Mouse (Mus musculus): Measurements from ENCODE around the gene Caskin1. TPM values are rescaled to one million over a fixed set of nuclear protein-coding genes. Genes with fewer than 3 reads are reported as not detected.

Caskin1 gene
- polyA plus RNA-seq, 1 experiment from 2014 or later, result 3.1 TPM

DNA sequence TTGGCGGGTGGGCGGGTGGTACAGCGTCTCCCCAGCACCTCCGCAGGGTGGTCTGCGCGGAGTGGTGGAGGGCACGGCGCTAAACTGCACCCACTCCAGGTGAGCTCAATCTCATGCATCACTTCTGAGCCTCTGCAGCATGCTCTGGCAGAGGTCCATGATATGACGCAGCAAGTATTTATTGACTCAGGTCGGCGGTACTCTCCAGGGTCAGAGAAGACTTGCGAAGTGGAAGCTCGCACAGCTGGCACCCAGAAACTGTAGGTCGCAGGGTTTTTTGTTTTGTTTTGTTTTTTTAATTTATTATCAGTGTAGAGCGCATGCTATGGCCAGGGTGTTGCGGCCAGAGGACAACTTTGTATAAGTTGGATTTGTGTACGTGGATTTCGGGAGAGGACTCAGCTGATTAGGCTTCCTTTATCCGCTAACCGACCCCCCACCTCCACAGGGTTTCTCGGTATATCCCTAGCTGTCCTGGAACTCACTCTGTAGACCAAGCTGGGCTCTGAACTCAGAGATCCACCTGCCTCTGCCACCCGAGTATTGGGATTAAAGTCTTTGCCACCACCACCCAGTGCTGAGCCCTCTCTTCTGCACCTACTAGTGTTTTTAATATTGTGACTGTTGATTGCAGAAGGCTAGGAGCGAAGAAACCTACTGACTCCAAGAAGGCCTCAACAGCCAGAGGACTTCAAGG, 60.7 kb downstream of the Caskin1 start:
- H3K36me3 ChIP-seq (replicated peaks), result no peaks in the 10 kb centered on the region
- no peaks in the 10 kb centered on the region for H3K9me3 ChIP-seq
- peak overlapping the region; percentile 93 for H3K4me3 ChIP-seq
- peak; percentile 41 for DNase-seq (ENCODE audit: low spot score)
- H3K4me1 ChIP-seq, result peaks cover 42% of the 10 kb centered on the region
- WGBS, result 6% methylated on average over 23 of the region's 23 CpGs
- peaks cover 50% of the 10 kb centered on the region for H3K27me3 ChIP-seq (replicated peaks; ENCODE audit: low read depth, poor library complexity, severe bottlenecking)
- peak overlapping the region; percentile 97 for H3K27ac ChIP-seq (replicated peaks)

DNA sequence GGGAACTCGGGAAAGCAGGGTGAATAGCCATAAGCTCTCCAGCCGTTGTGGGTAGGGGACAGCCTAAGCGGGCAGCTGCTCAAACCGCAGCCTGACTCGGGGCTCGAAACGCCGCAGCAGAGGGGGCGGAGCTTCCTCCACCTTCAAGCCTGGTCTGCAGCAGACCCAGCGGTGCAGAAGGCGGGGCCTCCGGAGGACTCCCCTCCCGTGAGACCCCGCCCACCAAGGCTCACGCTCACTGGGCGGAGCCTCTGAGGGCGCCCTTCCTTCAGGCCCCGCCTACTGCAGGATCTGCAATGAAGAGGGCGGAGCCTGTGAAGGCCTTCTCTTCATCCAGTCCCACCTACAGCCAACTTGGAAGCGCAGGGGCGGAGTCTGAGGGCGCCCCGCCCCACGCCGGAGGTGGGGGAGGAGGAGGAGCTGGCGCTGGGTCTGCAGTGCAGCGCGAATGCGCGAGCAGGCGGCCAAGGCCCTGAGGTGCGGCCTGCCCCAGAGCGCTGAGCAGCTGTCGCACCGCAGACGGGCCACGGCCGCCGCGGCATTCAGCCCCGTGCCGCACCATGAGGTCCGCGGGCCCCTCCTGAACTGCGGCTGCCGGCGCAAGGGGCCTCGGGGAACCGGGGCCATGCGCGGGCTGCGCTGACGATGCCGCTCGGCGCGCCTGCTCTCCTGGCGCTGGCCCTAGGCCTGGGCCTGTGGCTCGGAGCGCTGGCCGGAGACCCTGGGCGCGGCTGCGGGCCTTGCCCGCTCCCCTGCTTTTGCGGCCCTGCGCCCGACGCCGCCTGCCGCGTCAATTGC, 61.4 kb downstream of the Caskin1 start, which contains the start of gene Pkd1:
Pkd1 (plus strand) TSS at position 217 of the 798 bp plus-strand sequence.
- peak within 1 kb of the TSS; percentile 97 for H3K27ac ChIP-seq (replicated peaks)
- peak; percentile 100 for DNase-seq (ENCODE audit: low spot score)
- under 1% methylated on average over 72 of the region's 72 CpGs for WGBS
- peaks cover 43% of the 10 kb centered on the region for H3K27me3 ChIP-seq (replicated peaks; ENCODE audit: low read depth, poor library complexity, severe bottlenecking)
- H3K36me3 ChIP-seq (replicated peaks), result no peaks in the 10 kb centered on the region
- H3K4me3 ChIP-seq, result peak within 1 kb of the TSS; percentile 93
- H3K9me3 ChIP-seq, result no peaks in the 10 kb centered on the region
- H3K4me1 ChIP-seq, result peaks cover 37% of the 10 kb centered on the region

GRCm38 (mm10) chr17:24550416-24551049, 62.1 kb downstream of the Caskin1 start:
- peak; percentile 88 for DNase-seq (ENCODE audit: low spot score)
- peaks cover 35% of the 10 kb centered on the region for H3K27me3 ChIP-seq (replicated peaks; ENCODE audit: low read depth, poor library complexity, severe bottlenecking)
- no peaks in the 10 kb centered on the region for H3K36me3 ChIP-seq (replicated peaks)
- peak overlapping the region; percentile 97 for H3K27ac ChIP-seq (replicated peaks)
- WGBS, result under 1% methylated on average over 44 of the region's 44 CpGs
- peaks cover 36% of the 10 kb centered on the region for H3K4me1 ChIP-seq
- peak overlapping the region; percentile 93 for H3K4me3 ChIP-seq
- no peaks in the 10 kb centered on the region for H3K9me3 ChIP-seq

DNA sequence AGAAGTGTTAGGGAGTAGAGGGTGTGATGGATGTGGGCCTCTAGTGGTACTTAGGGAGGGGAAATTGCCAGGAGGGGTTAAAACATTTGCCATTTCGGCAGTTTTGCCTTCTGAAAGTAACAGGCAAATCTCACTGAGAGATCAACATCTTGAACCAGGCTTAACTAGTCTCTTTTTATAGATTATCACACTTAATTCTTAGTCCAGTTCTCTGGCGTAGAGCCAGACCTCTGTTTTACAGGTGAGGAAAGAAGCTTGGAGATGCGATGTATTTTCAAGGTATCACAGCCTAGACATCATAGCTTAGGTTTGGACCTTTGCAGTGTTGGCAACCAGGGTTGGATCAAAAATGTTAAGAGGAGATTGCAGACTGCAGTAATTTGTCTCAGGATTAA, 62.6 kb downstream of the Caskin1 start:
- peaks cover 36% of the 10 kb centered on the region for H3K4me1 ChIP-seq
- no peaks in the 10 kb centered on the region for H3K9me3 ChIP-seq
- peaks cover 32% of the 10 kb centered on the region for H3K27me3 ChIP-seq (replicated peaks; ENCODE audit: low read depth, poor library complexity, severe bottlenecking)
- H3K27ac ChIP-seq (replicated peaks), result peak overlapping the region; percentile 97
- 56% methylated on average over 3 of the region's 3 CpGs for WGBS
- peak overlapping the region; percentile 93 for H3K4me3 ChIP-seq
- DNase-seq (ENCODE audit: low spot score), result no peak
- no peaks in the 10 kb centered on the region for H3K36me3 ChIP-seq (replicated peaks)

DNA sequence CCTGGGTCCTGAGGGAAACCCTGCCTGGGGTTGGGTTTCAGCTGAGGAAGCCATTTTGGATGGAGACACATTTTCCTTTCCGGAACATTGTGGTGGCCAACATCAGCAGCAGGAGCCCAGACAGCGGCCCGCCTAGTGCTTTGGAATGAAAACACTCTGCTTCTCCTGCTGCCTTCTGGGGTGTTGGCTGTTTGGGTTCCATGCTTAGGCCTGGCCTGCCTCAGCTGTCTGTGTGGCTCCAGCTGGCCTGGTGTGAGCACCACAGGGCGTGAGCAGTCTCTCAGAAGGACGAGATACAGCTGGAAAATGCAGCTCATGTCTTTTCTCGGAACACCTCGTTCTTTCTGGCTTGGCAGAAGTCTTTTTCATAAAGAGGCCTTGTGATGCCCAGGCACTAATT, 68.7 kb downstream of the Caskin1 start:
- 88% methylated on average over 7 of the region's 7 CpGs for WGBS
- Histone ChIP-seq H3K4me3 (no peak overlapping the region), H3K27me3 (replicated peaks; ENCODE audit: low read depth, poor library complexity, severe bottlenecking) (no peaks in the 10 kb centered on the region), H3K4me1 (peaks cover 26% of the 10 kb centered on the region), H3K9me3 (no peaks in the 10 kb centered on the region), H3K36me3 (replicated peaks) (no peaks in the 10 kb centered on the region; the same call in 1 of the 2 replicates), H3K27ac (replicated peaks) (no peak overlapping the region)
- no peak for DNase-seq (ENCODE audit: low spot score)

Other genes starting within 250 kb of the Caskin1 start
- gene Ccnf, start 237.1 kb upstream of the Caskin1 start, polyA plus RNA-seq (2016; fragmentation: Nextera tagmentation; extraction: Ambion mirVana), result 113 and 122 TPM in 2 replicates
- gene Abca17, start 137.5 kb upstream of the Caskin1 start, polyA plus RNA-seq (2016; fragmentation: Nextera tagmentation; extraction: Ambion mirVana), result 0.16 TPM in 1 of 2 replicates, not detected in the other
- gene Abca3, start 136.7 kb upstream of the Caskin1 start, polyA plus RNA-seq (2016; fragmentation: Nextera tagmentation; extraction: Ambion mirVana), result 6.1 and 7.1 TPM in 2 replicates
- gene Rnps1, start 74.0 kb upstream of the Caskin1 start, polyA plus RNA-seq (2016; fragmentation: Nextera tagmentation; extraction: Ambion mirVana), result 471 and 476 TPM in 2 replicates
- gene Eci1, start 62.0 kb upstream of the Caskin1 start, polyA plus RNA-seq (2016; fragmentation: Nextera tagmentation; extraction: Ambion mirVana), result 86.2 and 89.0 TPM in 2 replicates
- 2.5 and 3.6 TPM in 2 replicates for gene Dnase1l2, start 45.5 kb upstream of the Caskin1 start, polyA plus RNA-seq (2016; fragmentation: Nextera tagmentation; extraction: Ambion mirVana)
- 35.5 and 36.6 TPM in 2 replicates for gene E4f1, start 18.3 kb upstream of the Caskin1 start, polyA plus RNA-seq (2016; fragmentation: Nextera tagmentation; extraction: Ambion mirVana)
- gene Pgp, start 18.2 kb upstream of the Caskin1 start, polyA plus RNA-seq (2016; fragmentation: Nextera tagmentation; extraction: Ambion mirVana), result 71.0 and 72.8 TPM in 2 replicates
- 0.36 and 0.67 TPM in 2 replicates for gene Bricd5, start 14.7 kb upstream of the Caskin1 start, polyA plus RNA-seq (2016; fragmentation: Nextera tagmentation; extraction: Ambion mirVana)
- 37.5 and 39.0 TPM in 2 replicates for gene Mlst8, start 9.5 kb upstream of the Caskin1 start, polyA plus RNA-seq (2016; fragmentation: Nextera tagmentation; extraction: Ambion mirVana)
- gene Traf7, start 39.3 kb downstream of the Caskin1 start, polyA plus RNA-seq (2016; fragmentation: Nextera tagmentation; extraction: Ambion mirVana), result 116 and 121 TPM in 2 replicates
- gene Rab26, start 45.6 kb downstream of the Caskin1 start, polyA plus RNA-seq (2016; fragmentation: Nextera tagmentation; extraction: Ambion mirVana), result 2.6 TPM in 2 replicates
- 14.9 and 16.3 TPM in 2 replicates for gene Pkd1, start 61.2 kb downstream of the Caskin1 start, polyA plus RNA-seq (2016; fragmentation: Nextera tagmentation; extraction: Ambion mirVana)
- gene Tsc2, start 144.0 kb downstream of the Caskin1 start, polyA plus RNA-seq (2016; fragmentation: Nextera tagmentation; extraction: Ambion mirVana), result 70.2 and 70.4 TPM in 2 replicates
- 22.4 and 27.3 TPM in 2 replicates for gene Nthl1, start 144.1 kb downstream of the Caskin1 start, polyA plus RNA-seq (2016; fragmentation: Nextera tagmentation; extraction: Ambion mirVana)
- 31.7 and 37.3 TPM in 2 replicates for gene Slc9a3r2, start 161.7 kb downstream of the Caskin1 start, polyA plus RNA-seq (2016; fragmentation: Nextera tagmentation; extraction: Ambion mirVana)
- gene Npw, start 169.9 kb downstream of the Caskin1 start, polyA plus RNA-seq (2016; fragmentation: Nextera tagmentation; extraction: Ambion mirVana), result not detected in 2 replicates
- gene Zfp598, start 181.1 kb downstream of the Caskin1 start, polyA plus RNA-seq (2016; fragmentation: Nextera tagmentation; extraction: Ambion mirVana), result 29.0 and 30.4 TPM in 2 replicates
- gene Syngr3, start 201.4 kb downstream of the Caskin1 start, polyA plus RNA-seq (2016; fragmentation: Nextera tagmentation; extraction: Ambion mirVana), result 6.0 and 8.1 TPM in 2 replicates
- 48.9 and 52.3 TPM in 2 replicates for gene Gfer, start 207.6 kb downstream of the Caskin1 start, polyA plus RNA-seq (2016; fragmentation: Nextera tagmentation; extraction: Ambion mirVana)
- 0.72 and 1.9 TPM in 2 replicates for gene Noxo1, start 207.6 kb downstream of the Caskin1 start, polyA plus RNA-seq (2016; fragmentation: Nextera tagmentation; extraction: Ambion mirVana)
- gene Tbl3, start 219.1 kb downstream of the Caskin1 start, polyA plus RNA-seq (2016; fragmentation: Nextera tagmentation; extraction: Ambion mirVana), result 152 and 162 TPM in 2 replicates
- 0.13 and 0.29 TPM in 2 replicates for gene Rnf151, start 229.5 kb downstream of the Caskin1 start, polyA plus RNA-seq (2016; fragmentation: Nextera tagmentation; extraction: Ambion mirVana)
- 1,693 and 1,819 TPM in 2 replicates for gene Rps2, start 229.5 kb downstream of the Caskin1 start, polyA plus RNA-seq (2016; fragmentation: Nextera tagmentation; extraction: Ambion mirVana)
- 193 and 199 TPM in 2 replicates for gene Ndufb10, start 235.9 kb downstream of the Caskin1 start, polyA plus RNA-seq (2016; fragmentation: Nextera tagmentation; extraction: Ambion mirVana)
- gene Rpl3l, start 239.2 kb downstream of the Caskin1 start, polyA plus RNA-seq (2016; fragmentation: Nextera tagmentation; extraction: Ambion mirVana), result not detected in 2 replicates
- gene Msrb1, start 248.0 kb downstream of the Caskin1 start, polyA plus RNA-seq (2016; fragmentation: Nextera tagmentation; extraction: Ambion mirVana), result 21.6 and 24.6 TPM in 2 replicates

Data from embryonic facial prominence, embryonic 10.5 days (tissue).